Mouse (Mus musculus): Measurements from ENCODE around the gene Ubap1. TPM values are rescaled to one million over a fixed set of nuclear protein-coding genes. Genes with fewer than 3 reads are reported as not detected.

Gene Ubap1
- polyA plus RNA-seq, 1 experiment from 2014 or later = 69.4 TPM

Other genes with a start within 250 kb of the Ubap1 start
- gene Nol6, start 224.5 kb upstream of the Ubap1 start, polyA plus RNA-seq (2015; fragmentation: Nextera tagmentation; extraction: Ambion mirVana) = 37.1 and 47.9 TPM in 2 replicates
- gene Ube2r2, start 213.3 kb upstream of the Ubap1 start, polyA plus RNA-seq (2015; fragmentation: Nextera tagmentation; extraction: Ambion mirVana) = 42.7 and 54.3 TPM in 2 replicates
- 50.1 and 60.2 TPM in 2 replicates for gene Ubap2, start 73.9 kb upstream of the Ubap1 start, polyA plus RNA-seq (2015; fragmentation: Nextera tagmentation; extraction: Ambion mirVana)
- 75.5 and 81.4 TPM in 2 replicates for gene Dcaf12, start 34.1 kb upstream of the Ubap1 start, polyA plus RNA-seq (2015; fragmentation: Nextera tagmentation; extraction: Ambion mirVana)
- 2.4 and 2.8 TPM in 2 replicates for gene Kif24, start 115.9 kb downstream of the Ubap1 start, polyA plus RNA-seq (2015; fragmentation: Nextera tagmentation; extraction: Ambion mirVana)
- 74.1 and 76.8 TPM in 2 replicates for gene Nudt2, start 116.2 kb downstream of the Ubap1 start, polyA plus RNA-seq (2015; fragmentation: Nextera tagmentation; extraction: Ambion mirVana)
- gene AI464131, start 154.1 kb downstream of the Ubap1 start, polyA plus RNA-seq (2015; fragmentation: Nextera tagmentation; extraction: Ambion mirVana) = 18.4 and 19.5 TPM in 2 replicates
- 17.9 and 21.7 TPM in 2 replicates for gene 1110017D15Rik, start 168.3 kb downstream of the Ubap1 start, polyA plus RNA-seq (2015; fragmentation: Nextera tagmentation; extraction: Ambion mirVana)
- gene Fam219a, start 220.5 kb downstream of the Ubap1 start, polyA plus RNA-seq (2015; fragmentation: Nextera tagmentation; extraction: Ambion mirVana) = 14.2 and 14.8 TPM in 2 replicates
- 2.4 and 3.3 TPM in 2 replicates for gene Dnaic1, start 220.8 kb downstream of the Ubap1 start, polyA plus RNA-seq (2015; fragmentation: Nextera tagmentation; extraction: Ambion mirVana)

Data from hindbrain, embryonic 16.5 days (tissue).